Mouse (Mus musculus) ES-Bruce4 (cell line): ENCODE results near the gene Gm19684. TPM values are rescaled to one million over a fixed set of nuclear protein-coding genes. Genes with fewer than 3 reads are reported as not detected.

ENCODE experiments used
- polyA plus RNA-seq: library from polyadenylated mRNA; stranded (reverse); fragments of >200 nt; gene quantifications from 2 replicates; pipeline ENCODE4 v1.2.4, GENCODE M21; 2011; ENCODE audit warnings: low read depth; ENCODE audit not compliant: missing spikeins, insufficient read depth, insufficient read length

The Gm19684 gene
- polyA plus RNA-seq, 1 experiment = not detected

Other genes starting within 250 kb of the Gm19684 start
- gene Dhx16, start 241.9 kb upstream of the Gm19684 start, polyA plus RNA-seq = 533 and 573 TPM in 2 replicates
- gene 2310061I04Rik, start 224.2 kb upstream of the Gm19684 start, polyA plus RNA-seq = 58.1 and 58.9 TPM in 2 replicates
- gene Atat1, start 211.6 kb upstream of the Gm19684 start, polyA plus RNA-seq = 33.4 and 42.5 TPM in 2 replicates
- 117 and 144 TPM in 2 replicates for gene Mrps18b, start 205.3 kb upstream of the Gm19684 start, polyA plus RNA-seq
- gene Ppp1r10, start 205.2 kb upstream of the Gm19684 start, polyA plus RNA-seq = 54.0 and 58.7 TPM in 2 replicates
- gene Abcf1, start 151.9 kb upstream of the Gm19684 start, polyA plus RNA-seq = 174 and 213 TPM in 2 replicates
- 34.5 and 37.0 TPM in 2 replicates for gene Gnl1, start 141.8 kb upstream of the Gm19684 start, polyA plus RNA-seq
- 25.5 and 33.5 TPM in 2 replicates for gene Prr3, start 141.4 kb upstream of the Gm19684 start, polyA plus RNA-seq
- gene H2-T24, start 101.1 kb upstream of the Gm19684 start, polyA plus RNA-seq = 0.78 TPM in 1 of 2 replicates, not detected in the other
- gene H2-T23, start 88.8 kb upstream of the Gm19684 start, polyA plus RNA-seq = 0.46 and 1.1 TPM in 2 replicates
- 17.3 and 18.2 TPM in 2 replicates for gene H2-T22, start 78.9 kb upstream of the Gm19684 start, polyA plus RNA-seq
- not detected in 2 replicates for gene Gm6034, start 78.7 kb upstream of the Gm19684 start, polyA plus RNA-seq
- not detected in 2 replicates for gene Gm11127, start 63.3 kb upstream of the Gm19684 start, polyA plus RNA-seq
- 0.81 and 1.4 TPM in 2 replicates for gene Gm7030, start 7.7 kb downstream of the Gm19684 start, polyA plus RNA-seq
- 13.5 and 17.5 TPM in 2 replicates for gene Gm8909, start 46.9 kb downstream of the Gm19684 start, polyA plus RNA-seq
- gene H2-T3, start 68.6 kb downstream of the Gm19684 start, polyA plus RNA-seq = 0.64 and 0.84 TPM in 2 replicates
- gene Rpp21, start 136.4 kb downstream of the Gm19684 start, polyA plus RNA-seq = 32.1 and 35.0 TPM in 2 replicates
- 14.2 and 15.5 TPM in 2 replicates for gene Trim39, start 150.6 kb downstream of the Gm19684 start, polyA plus RNA-seq
- gene H2-M10.2, start 164.8 kb downstream of the Gm19684 start, polyA plus RNA-seq = not detected in 2 replicates
- not detected in 2 replicates for gene H2-M10.1, start 204.5 kb downstream of the Gm19684 start, polyA plus RNA-seq
- not detected in 2 replicates for gene H2-M10.3, start 246.7 kb downstream of the Gm19684 start, polyA plus RNA-seq